Mouse (Mus musculus): ENCODE measurements around the gene Tmem151a. TPM values are rescaled to one million over a fixed set of nuclear protein-coding genes. Genes with fewer than 3 reads are reported as not detected.
A peak's percentile ranks its signal among the peaks of the same experiment; 100 is the strongest.

Gene Tmem151a
- polyA plus RNA-seq, 1 experiment from 2014 or later = 5.6 TPM

- Histone ChIP-seq H3K4me3 (replicated peaks) (peak overlapping the region; percentile 55), H3K4me1 (replicated peaks) (peaks cover 56% of the 10 kb centered on the region), H3K36me3 (no peaks in the 10 kb centered on the region), H3K9ac (peak overlapping the region; percentile 48), H3K9me3 (no peaks in the 10 kb centered on the region), H3K27me3 (replicated peaks) (peaks cover 21% of the 10 kb centered on the region), H3K27ac (peak overlapping the region; percentile 88), H3K4me2 (replicated peaks) (peak overlapping the region; percentile 90)
- peak; percentile 90 for ATAC-seq
- 2% methylated on average over 40 of the region's 40 CpGs for WGBS
These were observed 13.6 kb downstream of the Tmem151a start for GRCm38 (mm10) chr19:5071545-5072369.

DNA sequence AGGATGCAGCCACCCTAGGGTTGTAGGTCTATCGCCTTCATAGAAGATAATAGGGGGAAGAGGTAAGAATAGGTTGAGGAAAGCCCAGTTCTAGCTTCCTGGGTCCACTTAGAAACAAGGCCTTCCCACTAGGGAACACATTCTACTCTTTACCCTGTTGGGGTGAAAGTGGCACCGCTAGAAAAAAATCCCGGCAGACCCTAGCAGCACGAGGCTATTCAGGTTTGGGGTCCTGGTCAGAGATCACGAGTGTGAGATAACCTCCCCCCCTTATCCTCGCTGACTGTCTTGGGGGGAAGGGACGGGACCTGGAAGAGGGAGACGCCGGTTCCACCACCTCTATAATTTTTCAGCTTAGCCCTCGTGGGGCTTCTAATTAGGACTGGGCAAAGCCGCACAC, 14.3 kb downstream of the Tmem151a start:
- H3K27me3 ChIP-seq (replicated peaks) = peaks cover 21% of the 10 kb centered on the region
- H3K4me3 ChIP-seq (replicated peaks) = peak overlapping the region; percentile 55
- H3K4me1 ChIP-seq (replicated peaks) = peaks cover 57% of the 10 kb centered on the region
- no peaks in the 10 kb centered on the region for H3K36me3 ChIP-seq
- ATAC-seq = no peak
- H3K9me3 ChIP-seq = no peaks in the 10 kb centered on the region
- H3K4me2 ChIP-seq (replicated peaks) = peak overlapping the region; percentile 90
- H3K9ac ChIP-seq = peak overlapping the region; percentile 48
- 9% methylated on average over 11 of the region's 11 CpGs for WGBS
- peak overlapping the region; percentile 88 for H3K27ac ChIP-seq

- WGBS = 70% methylated on average over 7 of the region's 7 CpGs
- Histone ChIP-seq H3K4me3 (replicated peaks) (peak overlapping the region; percentile 55), H3K36me3 (no peaks in the 10 kb centered on the region), H3K9ac (peak overlapping the region; percentile 28), H3K4me2 (replicated peaks) (peak overlapping the region; percentile 90), H3K4me1 (replicated peaks) (peaks cover 62% of the 10 kb centered on the region), H3K27me3 (replicated peaks) (peaks cover 21% of the 10 kb centered on the region), H3K27ac (peak overlapping the region; percentile 88; the same call in 1 of the 2 replicates), H3K9me3 (no peaks in the 10 kb centered on the region)
- ATAC-seq = no peak
These were observed 15.4 kb downstream of the Tmem151a start for GRCm38 (mm10) chr19:5069978-5070377.

GRCm38 (mm10) chr19:5069486-5069885, 15.8 kb downstream of the Tmem151a start:
- H3K4me1 ChIP-seq (replicated peaks) = peaks cover 64% of the 10 kb centered on the region
- H3K9ac ChIP-seq = no peak overlapping the region; the same call in 1 of the 2 replicates
- 75% methylated on average over 5 of the region's 5 CpGs for WGBS

GRCm38 (mm10) chr19:5068570-5069234, 16.6 kb downstream of the Tmem151a start:
- H3K4me1 ChIP-seq (replicated peaks) = peaks cover 64% of the 10 kb centered on the region
- H3K27ac ChIP-seq = peak overlapping the region; percentile 86

More at GRCm38 (mm10) chr19:5069486-5069885, 15.8 kb downstream of the Tmem151a start:
- Histone ChIP-seq H3K36me3 (no peaks in the 10 kb centered on the region), H3K27ac (no peak overlapping the region), H3K4me3 (replicated peaks) (peak overlapping the region; percentile 55), H3K27me3 (replicated peaks) (peaks cover 21% of the 10 kb centered on the region), H3K9me3 (no peaks in the 10 kb centered on the region), H3K4me2 (replicated peaks) (peak overlapping the region; percentile 90)
- no peak for ATAC-seq

GRCm38 (mm10) chr19:5067867-5068569, 17.3 kb downstream of the Tmem151a start, which contains the start of gene Cd248:
Cd248 (plus strand) TSS chr19:5068078.
- Histone ChIP-seq H3K9me3 (no peaks in the 10 kb centered on the region), H3K36me3 (no peaks in the 10 kb centered on the region), H3K4me2 (replicated peaks) (peak within 1 kb of the TSS; percentile 90), H3K4me1 (replicated peaks) (peaks cover 63% of the 10 kb centered on the region), H3K9ac (peak within 1 kb of the TSS; percentile 79), H3K27me3 (replicated peaks) (peaks cover 21% of the 10 kb centered on the region), H3K27ac (peak within 1 kb of the TSS; percentile 86), H3K4me3 (replicated peaks) (peak within 1 kb of the TSS; percentile 55)
- ATAC-seq = peak; percentile 66
- 2% methylated on average over 55 of the region's 56 CpGs for WGBS

More at GRCm38 (mm10) chr19:5068570-5069234, 16.6 kb downstream of the Tmem151a start:
- peak overlapping the region; percentile 55 for H3K4me3 ChIP-seq (replicated peaks)
- 33% methylated on average over 21 of the region's 21 CpGs for WGBS
- no peaks in the 10 kb centered on the region for H3K36me3 ChIP-seq
- H3K4me2 ChIP-seq (replicated peaks) = peak overlapping the region; percentile 90
- ATAC-seq = no peak
- H3K9me3 ChIP-seq = no peaks in the 10 kb centered on the region
- peak overlapping the region; percentile 79 for H3K9ac ChIP-seq
- peaks cover 21% of the 10 kb centered on the region for H3K27me3 ChIP-seq (replicated peaks)

- no peaks in the 10 kb centered on the region for H3K9me3 ChIP-seq
- H3K4me3 ChIP-seq (replicated peaks) = peak overlapping the region; percentile 55
- no peaks in the 10 kb centered on the region for H3K36me3 ChIP-seq
- H3K4me2 ChIP-seq (replicated peaks) = peak overlapping the region; percentile 90
- H3K9ac ChIP-seq = peak overlapping the region; percentile 79; the same call in 1 of the 2 replicates
- peak; percentile 6 for ATAC-seq
- 10% methylated on average over 15 of the region's 15 CpGs for WGBS
- H3K27ac ChIP-seq = peak overlapping the region; percentile 86
- peaks cover 21% of the 10 kb centered on the region for H3K27me3 ChIP-seq (replicated peaks)
- peaks cover 58% of the 10 kb centered on the region for H3K4me1 ChIP-seq (replicated peaks)
These were observed 18.1 kb downstream of the Tmem151a start for GRCm38 (mm10) chr19:5067040-5067799.

DNA sequence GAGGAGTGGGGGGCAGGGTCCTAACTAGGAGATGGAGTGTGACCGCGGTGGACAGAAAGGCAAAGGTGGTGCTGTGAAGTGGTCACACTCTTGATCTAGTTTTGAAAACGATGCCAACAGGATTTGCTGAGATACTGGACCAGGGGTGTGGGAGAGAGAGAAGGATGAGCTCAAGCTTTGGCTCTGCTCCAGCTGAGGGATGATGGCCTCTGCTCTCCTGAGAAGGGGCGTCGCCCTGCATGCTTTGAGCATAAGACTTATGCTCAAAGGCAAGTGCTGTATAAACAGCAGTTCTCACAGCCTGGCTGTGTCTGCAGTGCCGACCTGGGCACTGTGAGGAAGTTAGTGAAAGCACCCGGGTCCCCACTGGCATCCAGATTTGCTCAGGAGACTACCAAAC, 20.2 kb downstream of the Tmem151a start:
- H3K27ac ChIP-seq = peak overlapping the region; percentile 15; the same call in 1 of the 2 replicates
- peaks cover 51% of the 10 kb centered on the region for H3K4me1 ChIP-seq (replicated peaks)
- H3K4me3 ChIP-seq (replicated peaks) = no peak overlapping the region
- no peak for ATAC-seq
- H3K36me3 ChIP-seq = no peaks in the 10 kb centered on the region
- peaks cover 19% of the 10 kb centered on the region for H3K27me3 ChIP-seq (replicated peaks)
- H3K9ac ChIP-seq = no peak overlapping the region
- H3K9me3 ChIP-seq = no peaks in the 10 kb centered on the region
- 34% methylated on average over 7 of the region's 7 CpGs for WGBS
- H3K4me2 ChIP-seq (replicated peaks) = no peak overlapping the region

GRCm38 (mm10) chr19:5062446-5062845, 22.9 kb downstream of the Tmem151a start:
- H3K36me3 ChIP-seq = no peaks in the 10 kb centered on the region
- H3K27me3 ChIP-seq (replicated peaks) = no peaks in the 10 kb centered on the region
- H3K4me2 ChIP-seq (replicated peaks) = no peak overlapping the region
- H3K4me1 ChIP-seq (replicated peaks) = peaks cover 43% of the 10 kb centered on the region
- no peaks in the 10 kb centered on the region for H3K9me3 ChIP-seq
- H3K27ac ChIP-seq = no peak overlapping the region
- no peak overlapping the region for H3K9ac ChIP-seq
- H3K4me3 ChIP-seq (replicated peaks) = no peak overlapping the region
- no peak for ATAC-seq
- WGBS = 64% methylated on average over 6 of the region's 6 CpGs

GRCm38 (mm10) chr19:5062041-5062440, 23.3 kb downstream of the Tmem151a start:
- Histone ChIP-seq H3K9ac (no peak overlapping the region), H3K27ac (no peak overlapping the region), H3K27me3 (replicated peaks) (no peaks in the 10 kb centered on the region), H3K4me1 (replicated peaks) (peaks cover 40% of the 10 kb centered on the region), H3K4me3 (replicated peaks) (no peak overlapping the region), H3K4me2 (replicated peaks) (no peak overlapping the region), H3K36me3 (no peaks in the 10 kb centered on the region), H3K9me3 (no peaks in the 10 kb centered on the region)
- 87% methylated on average over 5 of the region's 5 CpGs for whole genome bisulfite sequencing
- no peak for ATAC-seq
